Mouse (Mus musculus): ENCODE measurements around the gene Snca.
A peak's percentile ranks its signal among the peaks of the same experiment; 100 is the strongest.
"Not testable (repeated sequence)": the region's sequence is repeated elsewhere in the genome, so short reads cannot be mapped to it uniquely, and the experiment has no call there.

Snca gene

GRCm38 (mm10) chr6:60709997-60710471 is 119.6 kb downstream of the Snca start:
- no peak for DNase-seq

GRCm38 (mm10) chr6:60698072-60698471 is 131.6 kb downstream of the Snca start:
- no peak for DNase-seq

GRCm38 (mm10) chr6:60687048-60687447 is 142.6 kb downstream of the Snca start:
- not testable (repeated sequence) for DNase-seq

DNA sequence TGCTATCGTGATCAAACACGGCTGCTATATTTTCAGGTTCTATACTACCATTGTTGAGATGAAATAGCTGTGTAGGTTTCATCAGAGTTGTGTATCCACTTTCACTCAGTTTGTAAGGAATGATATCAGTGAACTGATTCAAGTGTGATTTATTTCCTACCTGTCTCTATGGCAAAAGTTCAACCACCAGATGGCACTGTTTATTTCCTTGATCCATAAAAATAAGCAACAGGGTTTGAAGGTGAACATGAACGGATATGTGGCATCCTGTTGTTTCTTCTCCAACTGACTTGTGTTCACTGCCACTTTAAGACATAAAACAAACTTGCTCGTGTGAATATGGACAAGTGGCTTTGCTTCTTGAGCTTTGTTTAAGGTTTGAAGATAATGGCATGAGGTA is 147.4 kb downstream of the Snca start:
- peak; percentile 6 for DNase-seq

Data from cerebellum, adult 11 months (tissue).